Mouse (Mus musculus) neural tube, embryonic 12.5 days (tissue): Measurements from ENCODE around the gene Slain1. TPM values are rescaled to one million over a fixed set of nuclear protein-coding genes. Genes with fewer than 3 reads are reported as not detected.
"Not testable (repeated sequence)": the region's sequence is repeated elsewhere in the genome, so short reads cannot be mapped to it uniquely, and the experiment has no call there.

Experiments
- ATAC-seq: fragments of 200-750 bp; cut with Nextera tagmentation; 2 replicates; pipeline ENCODE4 v1.8.0; 2017; ENCODE audit warnings: low read depth, mild to moderate bottlenecking, moderate TSS enrichment, moderate library complexity; ENCODE audit not compliant: low FRiP score
- H3K27ac ChIP-seq: fragments of 300-500 bp; sonication (generic); 2 replicates; pipeline ENCODE4 v1.5.1; 2016
- H3K27me3 ChIP-seq: fragments of 300-500 bp; sonication (generic); replicated peaks from 2 replicates; pipeline ENCODE4 v1.6.1; 2016; ENCODE audit warnings: mild to moderate bottlenecking
- H3K36me3 ChIP-seq: fragments of 300-500 bp; sonication (generic); 2 replicates; pipeline ENCODE4 v1.6.1; 2016; ENCODE audit warnings: mild to moderate bottlenecking
- H3K4me1 ChIP-seq: fragments of 300-500 bp; sonication (generic); 2 replicates; pipeline ENCODE4 v1.6.1; 2016
- H3K4me2 ChIP-seq: fragments of 300-500 bp; sonication (generic); replicated peaks from 2 replicates; pipeline ENCODE4 v1.6.1; 2016; ENCODE audit warnings: mild to moderate bottlenecking
- H3K4me3 ChIP-seq: fragments of 300-500 bp; sonication (generic); 2 replicates; pipeline ENCODE4 v1.5.1; 2016
- H3K9ac ChIP-seq: fragments of 300-500 bp; sonication (generic); 2 replicates; pipeline ENCODE4 v1.6.1; 2016; ENCODE audit warnings: mild to moderate bottlenecking
- H3K9me3 ChIP-seq: fragments of 300-500 bp; sonication (generic); 2 replicates; pipeline ENCODE4 v1.6.1; 2016; ENCODE audit warnings: mild to moderate bottlenecking
- WGBS: fragments of 180-500 bp; shearing (Covaris S2); methylation state at CpG from one replicate; pipeline ENCODE4 v1.1.7; 2016; 5-methylcytosine and 5-hydroxymethylcytosine counted together
- microRNA-seq: library from miRNA; unstranded; fragments of <30 nt; microRNA quantifications from one replicate; pipeline ENCODE4, GENCODE M21; 2017
- polyA plus RNA-seq: library from polyadenylated mRNA; unstranded; fragments of >200 nt; fragmentation: Nextera tagmentation; extraction: Ambion mirVana; gene quantifications from 2 replicates; pipeline ENCODE4 v1.2.1, GENCODE M21; 2016

Gene Slain1
- polyA plus RNA-seq, 1 experiment from 2014 or later = 22.5 TPM

DNA sequence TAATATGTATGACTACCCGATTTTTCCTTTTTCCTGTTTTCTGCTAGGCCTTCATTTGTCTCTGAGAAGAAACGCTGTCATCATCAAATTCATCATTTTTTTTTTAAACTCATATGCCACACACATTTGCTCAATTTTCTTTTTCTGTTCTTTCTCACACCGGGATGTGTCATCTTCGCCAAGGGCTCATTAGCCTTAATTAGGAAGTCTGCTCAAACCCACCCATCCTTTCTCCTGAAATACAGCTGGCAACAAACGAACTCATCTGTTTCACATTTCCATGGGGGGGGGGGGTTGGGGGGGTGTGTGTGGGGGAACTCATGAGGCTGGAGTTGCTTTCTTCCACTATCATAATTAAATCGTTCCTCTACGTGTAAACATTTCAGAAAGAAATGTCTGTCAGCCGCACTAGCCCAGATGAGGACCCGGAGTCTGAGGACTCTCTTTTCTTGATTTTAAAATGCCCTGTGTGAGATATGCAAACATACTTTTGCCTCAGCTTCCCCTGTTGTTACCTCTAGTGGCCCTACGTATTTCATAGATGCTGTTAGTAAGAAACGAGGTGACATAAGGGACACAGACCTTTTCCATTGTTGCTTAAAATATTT is 79.8 kb downstream of the Slain1 start:
- Histone ChIP-seq H3K9ac (no peak overlapping the region), H3K36me3 (no peaks in the 10 kb centered on the region), H3K27me3 (no peaks in the 10 kb centered on the region), H3K4me2 (no peak overlapping the region), H3K4me3 (no peak overlapping the region), H3K27ac (no peak overlapping the region), H3K9me3 (no peaks in the 10 kb centered on the region), H3K4me1 (no peaks in the 10 kb centered on the region)
- 83% methylated on average over 11 of the region's 11 CpGs for WGBS
- no peak for ATAC-seq

DNA sequence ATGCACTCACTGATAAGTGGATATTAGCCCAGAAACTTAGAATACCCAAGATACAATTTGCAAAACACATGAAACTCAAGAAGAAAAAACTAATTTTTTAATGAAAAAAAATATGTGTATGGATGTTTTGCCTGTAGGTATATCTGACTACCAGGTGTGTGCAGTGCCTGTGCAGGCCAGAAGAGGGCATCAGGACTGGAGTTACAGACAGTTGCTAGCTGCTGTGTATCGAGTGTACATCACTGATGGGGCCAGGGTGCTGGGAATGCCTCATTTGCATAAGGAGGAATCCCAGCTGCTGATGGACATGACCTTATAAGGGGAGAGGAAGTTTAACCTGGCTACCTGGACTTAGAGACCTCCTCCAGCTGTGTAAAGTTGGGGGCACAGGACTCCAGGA is 82.6 kb downstream of the Slain1 start:
- no peak for ATAC-seq
- no peaks in the 10 kb centered on the region for H3K9me3 ChIP-seq
- H3K4me3 ChIP-seq = no peak overlapping the region
- no peak overlapping the region for H3K27ac ChIP-seq
- no peaks in the 10 kb centered on the region for H3K27me3 ChIP-seq
- WGBS = 48% methylated on average over 1 of the region's 1 CpGs
- no peaks in the 10 kb centered on the region for H3K4me1 ChIP-seq
- no peak overlapping the region for H3K4me2 ChIP-seq
- no peaks in the 10 kb centered on the region for H3K36me3 ChIP-seq
- no peak overlapping the region for H3K9ac ChIP-seq

DNA sequence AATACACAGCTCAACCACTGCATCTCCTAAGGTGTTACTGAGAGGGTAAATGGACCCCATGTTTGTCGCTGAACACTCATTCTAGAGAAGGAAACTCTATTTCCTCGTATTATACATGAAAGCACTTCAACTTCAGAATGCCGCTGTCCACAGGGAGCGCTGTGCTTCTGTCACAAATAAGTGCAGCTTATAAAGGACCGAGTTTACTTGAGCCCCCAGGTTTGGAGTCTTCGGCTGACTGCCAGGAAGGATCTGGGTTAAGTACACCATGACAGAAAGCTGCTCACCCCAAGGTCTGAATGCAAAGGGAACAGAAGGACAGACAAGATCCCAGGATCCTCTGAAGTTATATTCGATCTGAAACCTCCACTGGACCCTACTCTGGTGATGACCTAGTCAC is 91.2 kb downstream of the Slain1 start:
- no peak overlapping the region for H3K4me2 ChIP-seq
- H3K9ac ChIP-seq = no peak overlapping the region
- no peak overlapping the region for H3K4me3 ChIP-seq
- no peaks in the 10 kb centered on the region for H3K9me3 ChIP-seq
- no peaks in the 10 kb centered on the region for H3K36me3 ChIP-seq
- WGBS = 89% methylated on average over 7 of the region's 7 CpGs
- no peaks in the 10 kb centered on the region for H3K27me3 ChIP-seq
- ATAC-seq = no peak
- no peaks in the 10 kb centered on the region for H3K4me1 ChIP-seq
- no peak overlapping the region for H3K27ac ChIP-seq

DNA sequence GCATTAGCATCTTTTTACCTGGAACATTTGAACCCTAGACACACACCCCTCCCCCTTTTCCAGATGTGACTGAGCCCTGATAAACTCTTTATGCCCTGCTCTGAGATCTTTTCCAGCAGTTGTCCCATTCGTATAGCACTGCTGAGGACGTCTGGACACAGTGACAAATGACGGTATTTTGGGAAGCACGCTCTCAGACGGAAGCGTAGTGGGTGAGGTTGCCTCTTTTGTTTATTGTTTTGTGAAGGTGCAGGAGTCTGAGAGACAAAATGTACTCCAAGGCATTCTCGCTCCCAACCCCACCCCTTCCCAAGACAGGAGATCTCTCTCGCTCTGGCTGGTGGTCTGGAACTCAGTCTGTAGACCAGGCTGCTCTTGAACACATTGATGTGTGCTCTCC is 92.1 kb downstream of the Slain1 start:
- Histone ChIP-seq H3K9me3 (no peaks in the 10 kb centered on the region), H3K4me1 (no peaks in the 10 kb centered on the region), H3K27ac (no peak overlapping the region), H3K4me3 (no peak overlapping the region), H3K36me3 (no peaks in the 10 kb centered on the region), H3K4me2 (no peak overlapping the region), H3K27me3 (no peaks in the 10 kb centered on the region), H3K9ac (no peak overlapping the region)
- 69% methylated on average over 8 of the region's 8 CpGs for WGBS
- no peak for ATAC-seq

DNA sequence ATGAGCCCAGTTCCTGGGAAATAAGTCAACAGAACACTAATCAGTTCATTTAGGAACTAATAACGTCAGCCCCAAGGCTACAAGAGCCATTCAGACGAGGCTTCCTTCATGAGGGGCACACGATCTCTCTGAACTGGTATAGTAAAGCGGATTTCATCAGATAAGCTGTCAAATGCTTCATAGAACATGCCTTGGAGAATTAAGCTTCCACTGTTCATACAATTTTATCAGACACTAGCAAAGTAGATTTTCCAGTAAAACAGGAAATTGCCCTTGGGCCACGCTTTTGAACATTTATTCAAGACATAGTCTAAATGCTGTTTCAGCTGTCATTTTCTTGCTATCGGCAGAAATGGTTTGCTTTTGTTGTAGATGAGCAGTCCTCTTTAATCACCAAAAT is 97.3 kb downstream of the Slain1 start:
- ATAC-seq = no peak
- no peak overlapping the region for H3K4me2 ChIP-seq
- 79% methylated on average over 6 of the region's 6 CpGs for WGBS
- no peak overlapping the region for H3K27ac ChIP-seq
- no peaks in the 10 kb centered on the region for H3K27me3 ChIP-seq
- H3K4me3 ChIP-seq = no peak overlapping the region
- H3K9me3 ChIP-seq = no peaks in the 10 kb centered on the region
- H3K9ac ChIP-seq = no peak overlapping the region
- H3K36me3 ChIP-seq = no peaks in the 10 kb centered on the region
- no peaks in the 10 kb centered on the region for H3K4me1 ChIP-seq

DNA sequence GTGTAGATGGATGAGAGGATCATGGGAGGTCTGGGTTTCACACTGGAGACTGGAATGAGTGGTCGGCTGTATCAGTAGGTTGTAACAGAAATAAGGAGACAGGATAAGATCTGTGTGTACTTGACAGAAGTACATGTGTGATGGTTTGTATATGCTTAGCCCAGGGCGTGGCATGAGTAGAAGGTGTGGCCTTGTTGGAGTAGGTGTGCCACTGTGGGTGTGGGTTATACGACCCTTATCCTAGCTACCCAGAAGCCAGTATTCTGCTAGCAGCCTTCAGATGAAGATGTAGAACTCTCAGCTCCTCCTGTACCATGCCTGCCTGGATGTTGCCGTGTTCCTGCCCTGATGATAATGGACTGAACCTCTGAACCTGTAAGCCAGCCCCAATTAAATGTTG is 100.6 kb downstream of the Slain1 start:
- H3K27ac ChIP-seq, H3K27me3 ChIP-seq, H3K4me3 ChIP-seq, H3K4me2 ChIP-seq, H3K9me3 ChIP-seq, H3K4me1 ChIP-seq, ATAC-seq, H3K36me3 ChIP-seq, H3K9ac ChIP-seq: not testable (repeated sequence)
- 91% methylated on average over 4 of the region's 4 CpGs for WGBS

DNA sequence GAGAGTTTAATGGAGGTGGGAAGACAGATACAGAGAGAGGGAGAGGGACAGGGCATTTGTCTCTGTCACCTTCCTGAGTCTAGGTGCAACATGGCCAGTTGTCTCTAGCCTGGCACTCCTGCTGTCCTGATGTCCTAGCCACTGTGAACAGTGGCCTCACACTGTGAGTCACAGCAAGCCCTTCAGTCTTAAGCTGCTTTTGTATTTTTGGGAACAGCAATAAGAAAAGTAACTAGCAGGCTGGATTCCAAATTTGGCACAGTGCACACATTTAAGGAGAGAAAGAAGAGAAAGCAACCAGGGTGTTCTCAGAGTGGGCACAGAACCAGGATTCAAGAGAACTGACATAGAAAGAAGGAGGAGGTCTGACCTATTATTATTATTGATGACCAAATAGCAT is 101.4 kb downstream of the Slain1 start:
- H3K27ac ChIP-seq = no peak overlapping the region
- no peaks in the 10 kb centered on the region for H3K36me3 ChIP-seq
- no peak overlapping the region for H3K9ac ChIP-seq
- H3K4me1 ChIP-seq = no peaks in the 10 kb centered on the region
- H3K4me2 ChIP-seq = no peak overlapping the region
- no peak for ATAC-seq
- H3K4me3 ChIP-seq = no peak overlapping the region
- H3K9me3 ChIP-seq = no peaks in the 10 kb centered on the region
- H3K27me3 ChIP-seq = no peaks in the 10 kb centered on the region

DNA sequence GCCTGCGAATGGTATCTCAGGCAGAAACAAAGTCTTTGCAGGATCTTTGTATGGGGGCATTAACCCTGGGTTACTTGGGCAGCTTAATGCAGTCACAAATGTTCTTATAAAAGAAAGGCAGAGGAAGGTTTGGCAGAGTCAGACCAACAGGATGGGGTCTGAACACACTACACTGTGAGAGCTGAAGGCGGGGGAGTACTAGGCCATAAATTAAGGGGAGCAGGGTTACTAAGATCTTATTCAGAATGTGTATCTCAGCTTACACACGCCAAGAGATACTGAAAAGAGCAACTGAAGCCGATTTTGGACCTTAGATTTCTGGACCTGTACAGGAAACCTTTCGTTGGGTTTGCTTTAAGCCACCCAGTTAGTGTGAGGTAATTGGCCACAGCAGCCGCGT is 102.7 kb downstream of the Slain1 start:
- H3K36me3 ChIP-seq = no peaks in the 10 kb centered on the region
- 86% methylated on average over 7 of the region's 7 CpGs for WGBS
- H3K9me3 ChIP-seq = no peaks in the 10 kb centered on the region
- H3K27me3 ChIP-seq = no peaks in the 10 kb centered on the region
- H3K9ac ChIP-seq = no peak overlapping the region
- no peak overlapping the region for H3K4me3 ChIP-seq
- no peak for ATAC-seq
- H3K4me2 ChIP-seq = no peak overlapping the region
- H3K4me1 ChIP-seq = no peaks in the 10 kb centered on the region
- H3K27ac ChIP-seq = no peak overlapping the region

DNA sequence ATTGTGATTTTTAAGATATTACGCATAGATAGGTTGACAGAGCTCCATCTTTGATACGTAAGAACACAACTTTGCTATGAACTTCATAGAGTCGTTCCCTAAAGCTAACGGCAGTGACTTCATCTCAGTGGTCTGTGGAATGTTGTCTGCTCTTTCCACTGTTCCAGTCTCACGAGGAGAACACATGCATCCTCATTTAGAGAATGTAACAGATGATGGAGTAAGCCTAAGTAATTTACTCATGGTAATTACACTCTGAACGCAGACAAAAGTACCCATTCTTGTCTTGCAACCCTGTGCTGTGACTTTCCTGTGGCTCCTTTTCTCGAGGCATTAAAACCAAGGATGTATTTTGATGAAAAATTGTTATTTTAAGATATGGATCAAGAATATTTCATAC is 104.0 kb downstream of the Slain1 start:
- no peak overlapping the region for H3K27ac ChIP-seq
- no peaks in the 10 kb centered on the region for H3K27me3 ChIP-seq
- no peak overlapping the region for H3K4me2 ChIP-seq
- H3K4me1 ChIP-seq = no peaks in the 10 kb centered on the region
- no peak for ATAC-seq
- no peak overlapping the region for H3K4me3 ChIP-seq
- H3K9ac ChIP-seq = no peak overlapping the region
- 81% methylated on average over 7 of the region's 7 CpGs for WGBS
- no peaks in the 10 kb centered on the region for H3K9me3 ChIP-seq
- H3K36me3 ChIP-seq = no peaks in the 10 kb centered on the region

DNA sequence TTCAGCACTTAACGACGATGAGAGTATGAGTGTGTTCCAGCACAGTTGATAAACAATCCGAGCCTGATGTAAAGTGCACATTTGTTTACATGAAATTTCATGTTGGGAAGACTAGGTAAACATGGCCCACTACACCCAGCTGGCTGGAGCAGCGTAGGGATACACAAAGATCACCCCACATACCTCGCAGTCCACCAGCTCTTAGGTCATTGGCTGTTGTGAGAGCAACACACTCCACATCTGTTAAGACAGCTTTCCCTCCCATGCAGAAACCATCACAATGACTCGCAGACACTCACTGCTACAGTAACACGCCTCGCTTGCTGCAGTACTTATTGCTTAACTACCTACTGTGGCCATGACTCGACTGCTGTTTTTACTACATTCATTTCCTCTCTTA is 104.4 kb downstream of the Slain1 start:
- Histone ChIP-seq H3K4me2 (no peak overlapping the region), H3K4me3 (no peak overlapping the region), H3K9me3 (no peaks in the 10 kb centered on the region), H3K36me3 (no peaks in the 10 kb centered on the region), H3K27ac (no peak overlapping the region), H3K4me1 (no peaks in the 10 kb centered on the region), H3K27me3 (no peaks in the 10 kb centered on the region), H3K9ac (no peak overlapping the region)
- no peak for ATAC-seq
- 85% methylated on average over 9 of the region's 9 CpGs for WGBS

Small RNAs within 50 kb of the gene (microRNA-seq; reads per million reads assigned to microRNA genes)
- gene Gm22877 = not detected

Other genes with a start within 250 kb of the Slain1 start
- gene Scel, start 136.9 kb upstream of the Slain1 start, polyA plus RNA-seq = 0.15 TPM in 2 replicates
- 147 and 170 TPM in 2 replicates for gene Ednrb, start 194.2 kb downstream of the Slain1 start, polyA plus RNA-seq